Mouse (Mus musculus): ENCODE data around the gene Cnnm1. TPM values are rescaled to one million over a fixed set of nuclear protein-coding genes. Genes with fewer than 3 reads are reported as not detected.
A peak's percentile ranks its signal among the peaks of the same experiment; 100 is the strongest.

Cnnm1 gene
- total RNA-seq, 1 experiment from 2014 or later: not detected

GRCm38 (mm10) chr19:43525104-43525482 lies 84.9 kb downstream of the Cnnm1 start:
- ATAC-seq (ENCODE audit: extremely low read depth, insufficient number of reproducible peaks, low FRiP score, poor library complexity, severe bottlenecking): no peak

- ATAC-seq (ENCODE audit: extremely low read depth, insufficient number of reproducible peaks, low FRiP score, poor library complexity, severe bottlenecking): no peak
These were observed 85.3 kb downstream of the Cnnm1 start for GRCm38 (mm10) chr19:43525566-43525965.

- no peak for ATAC-seq (ENCODE audit: extremely low read depth, insufficient number of reproducible peaks, low FRiP score, poor library complexity, severe bottlenecking)
These were observed 85.8 kb downstream of the Cnnm1 start for GRCm38 (mm10) chr19:43526025-43526424.

GRCm38 (mm10) chr19:43527131-43527530 lies 86.9 kb downstream of the Cnnm1 start:
- ATAC-seq (ENCODE audit: extremely low read depth, insufficient number of reproducible peaks, low FRiP score, poor library complexity, severe bottlenecking): no peak

- no peak for ATAC-seq (ENCODE audit: extremely low read depth, insufficient number of reproducible peaks, low FRiP score, poor library complexity, severe bottlenecking)
These were observed 87.9 kb downstream of the Cnnm1 start for GRCm38 (mm10) chr19:43528056-43528587.

- ATAC-seq (ENCODE audit: extremely low read depth, insufficient number of reproducible peaks, low FRiP score, poor library complexity, severe bottlenecking): peak; percentile 92
These were observed 90.0 kb downstream of the Cnnm1 start for GRCm38 (mm10) chr19:43530197-43530770.

- ATAC-seq (ENCODE audit: extremely low read depth, insufficient number of reproducible peaks, low FRiP score, poor library complexity, severe bottlenecking): peak; percentile 37; the same call in 1 of the 2 replicates
These were observed 90.7 kb downstream of the Cnnm1 start for GRCm38 (mm10) chr19:43530921-43531320.

- ATAC-seq (ENCODE audit: extremely low read depth, insufficient number of reproducible peaks, low FRiP score, poor library complexity, severe bottlenecking): no peak
These were observed 95.1 kb downstream of the Cnnm1 start for GRCm38 (mm10) chr19:43535372-43535771.

- no peak for ATAC-seq (ENCODE audit: extremely low read depth, insufficient number of reproducible peaks, low FRiP score, poor library complexity, severe bottlenecking)
These were observed 106.3 kb downstream of the Cnnm1 start for GRCm38 (mm10) chr19:43546337-43547117.

Other genes starting within 250 kb of the Cnnm1 start
- gene Hpse2, start 52.1 kb upstream of the Cnnm1 start, total RNA-seq (2017): not detected in 2 replicates
- 16.6 and 17.7 TPM in 2 replicates for gene Got1, start 84.2 kb downstream of the Cnnm1 start, total RNA-seq (2017)
- not detected in 2 replicates for gene Nkx2-3, start 171.9 kb downstream of the Cnnm1 start, total RNA-seq (2017)
- gene Slc25a28, start 234.4 kb downstream of the Cnnm1 start, total RNA-seq (2017): 89.6 and 93.3 TPM in 2 replicates
- gene Entpd7, start 249.2 kb downstream of the Cnnm1 start, total RNA-seq (2017): 5.1 and 10.2 TPM in 2 replicates

All from neutrophil, adult 5-6 weeks (primary cell).